Mouse (Mus musculus): ENCODE results near the gene Slc17a7.

- peak; percentile 93 for TF ChIP-seq POLR2A (IDR thresholded peaks at IDR 0.05; ENCODE audit: insufficient read depth, low read depth, low read length)
- TF ChIP-seq CTCF (IDR thresholded peaks at IDR 0.05), result no peak
- peak; percentile 86; the same call in 1 of the 2 replicates for TF ChIP-seq EP300 (IDR thresholded peaks at IDR 0.05; ENCODE audit: insufficient read depth, low read depth, low read length)
These were observed 42.3 kb upstream of the Slc17a7 start for GRCm38 (mm10) chr7:45121404-45121803.

Data from heart, adult 2 months (tissue).